Mouse (Mus musculus) heart, embryonic 15.5 days (tissue): ENCODE results near the gene Ccnd3. TPM values are rescaled to one million over a fixed set of nuclear protein-coding genes. Genes with fewer than 3 reads are reported as not detected.

Experiments
- ATAC-seq: fragments of 200-750 bp; cut with Nextera tagmentation; replicated peaks from 2 replicates; pipeline ENCODE4 v1.8.0; 2017; ENCODE audit warnings: low read depth, moderate TSS enrichment; ENCODE audit not compliant: insufficient number of reproducible peaks, insufficient read depth, low FRiP score
- H3K27ac ChIP-seq: fragments of 300-500 bp; sonication (generic); 2 replicates; pipeline ENCODE4 v1.5.1; 2015; ENCODE audit warnings: mild to moderate bottlenecking, inconsistent platforms
- H3K27me3 ChIP-seq: fragments of 300-500 bp; sonication (generic); 2 replicates; pipeline ENCODE4 v1.6.1; 2015; ENCODE audit warnings: inconsistent platforms
- H3K36me3 ChIP-seq: fragments of 300-500 bp; sonication (generic); 2 replicates; pipeline ENCODE4 v1.6.1; 2015; ENCODE audit warnings: mild to moderate bottlenecking, inconsistent platforms
- H3K4me1 ChIP-seq: fragments of 300-500 bp; sonication (generic); replicated peaks from 2 replicates; pipeline ENCODE4 v1.6.1; 2015; ENCODE audit warnings: inconsistent platforms
- H3K4me2 ChIP-seq: fragments of 300-500 bp; sonication (generic); 2 replicates; pipeline ENCODE4 v1.6.1; 2015; ENCODE audit warnings: inconsistent platforms, mild to moderate bottlenecking, moderate library complexity
- H3K4me3 ChIP-seq: fragments of 300-500 bp; sonication (generic); 2 replicates; pipeline ENCODE4 v1.5.1; 2015; ENCODE audit warnings: mild to moderate bottlenecking, inconsistent platforms
- H3K9ac ChIP-seq: fragments of 300-500 bp; sonication (generic); 2 replicates; pipeline ENCODE4 v1.6.1; 2015; ENCODE audit warnings: mild to moderate bottlenecking, inconsistent platforms
- H3K9me3 ChIP-seq: fragments of 300-500 bp; sonication (generic); replicated peaks from 2 replicates; pipeline ENCODE4 v1.6.1; 2016; ENCODE audit warnings: inconsistent platforms
- WGBS: fragments of 180-500 bp; shearing (Covaris S2); methylation state at CpG from one replicate; pipeline ENCODE4 v1.1.7; 2015; ENCODE audit warnings: mixed read lengths; 5-methylcytosine and 5-hydroxymethylcytosine counted together
- polyA plus RNA-seq: library from polyadenylated mRNA; unstranded; fragments of >200 nt; fragmentation: Nextera tagmentation; extraction: Ambion mirVana; gene quantifications from 2 replicates; pipeline ENCODE4 v1.2.1, GENCODE M21; 2015

The Ccnd3 gene
- polyA plus RNA-seq, 1 experiment from 2014 or later: 369 TPM

- WGBS: 93% methylated on average over 11 of the region's 11 CpGs
- Histone ChIP-seq H3K4me2 (no peak overlapping the region), H3K27ac (no peak overlapping the region), H3K27me3 (no peaks in the 10 kb centered on the region), H3K9ac (no peak overlapping the region), H3K9me3 (no peaks in the 10 kb centered on the region), H3K36me3 (peaks cover 77% of the 10 kb centered on the region), H3K4me3 (no peak overlapping the region), H3K4me1 (peaks cover 26% of the 10 kb centered on the region)
- no peak for ATAC-seq
Observed at GRCm38 (mm10) chr17:47602289-47602688, 97.4 kb downstream of the Ccnd3 start.

- H3K27ac ChIP-seq: no peak overlapping the region
- peaks cover 54% of the 10 kb centered on the region for H3K36me3 ChIP-seq
- H3K9ac ChIP-seq: no peak overlapping the region
- H3K4me2 ChIP-seq: no peak overlapping the region
- no peaks in the 10 kb centered on the region for H3K27me3 ChIP-seq
- 70% methylated on average over 5 of the region's 5 CpGs for WGBS
- H3K4me1 ChIP-seq: peaks cover 15% of the 10 kb centered on the region
- H3K4me3 ChIP-seq: no peak overlapping the region
- no peak for ATAC-seq
- no peaks in the 10 kb centered on the region for H3K9me3 ChIP-seq
Observed at GRCm38 (mm10) chr17:47606220-47606619, 101.4 kb downstream of the Ccnd3 start.

GRCm38 (mm10) chr17:47609182-47609581, 104.3 kb downstream of the Ccnd3 start:
- Histone ChIP-seq H3K27me3 (no peaks in the 10 kb centered on the region), H3K9me3 (no peaks in the 10 kb centered on the region), H3K4me1 (peaks cover 26% of the 10 kb centered on the region), H3K27ac (no peak overlapping the region), H3K4me2 (no peak overlapping the region), H3K4me3 (no peak overlapping the region), H3K36me3 (peaks cover 34% of the 10 kb centered on the region; the same call in 1 of the 2 replicates), H3K9ac (no peak overlapping the region)
- ATAC-seq: no peak
- 90% methylated on average over 4 of the region's 4 CpGs for WGBS

GRCm38 (mm10) chr17:47610849-47611660, 106.2 kb downstream of the Ccnd3 start, which contains the start of the genes Bysl, Med20 and Gm20517:
Bysl (minus strand) TSS chr17:47611492.
Med20 (plus strand) TSS chr17:47611582.
Gm20517 (plus strand) TSS chr17:47611589.
- Histone ChIP-seq H3K36me3 (peaks cover 28% of the 10 kb centered on the region; the same call in 1 of the 2 replicates), H3K27ac (peak within 1 kb of the TSS; percentile 75), H3K4me3 (peak within 1 kb of the TSS; percentile 74), H3K9me3 (no peaks in the 10 kb centered on the region), H3K27me3 (no peaks in the 10 kb centered on the region), H3K9ac (peak within 1 kb of the TSS; percentile 71), H3K4me1 (peaks cover 26% of the 10 kb centered on the region), H3K4me2 (peak within 1 kb of the TSS; percentile 87)
- ATAC-seq: peak; percentile 95
- under 1% methylated on average over 59 of the region's 59 CpGs for WGBS

- Histone ChIP-seq H3K9me3 (no peaks in the 10 kb centered on the region), H3K36me3 (peaks cover 25% of the 10 kb centered on the region; the same call in 1 of the 2 replicates), H3K27me3 (no peaks in the 10 kb centered on the region), H3K4me1 (peaks cover 26% of the 10 kb centered on the region), H3K4me3 (peak overlapping the region; percentile 74), H3K4me2 (peak overlapping the region; percentile 85), H3K27ac (peak overlapping the region; percentile 53), H3K9ac (peak overlapping the region; percentile 71)
- no peak for ATAC-seq
- WGBS: under 1% methylated on average over 13 of the region's 13 CpGs
Observed at GRCm38 (mm10) chr17:47611661-47611982, 106.8 kb downstream of the Ccnd3 start.

GRCm38 (mm10) chr17:47614018-47614417, 109.2 kb downstream of the Ccnd3 start:
- Histone ChIP-seq H3K36me3 (peaks cover 18% of the 10 kb centered on the region; the same call in 1 of the 2 replicates), H3K9ac (no peak overlapping the region), H3K4me3 (no peak overlapping the region), H3K27me3 (no peaks in the 10 kb centered on the region), H3K4me2 (no peak overlapping the region), H3K27ac (no peak overlapping the region), H3K4me1 (peaks cover 26% of the 10 kb centered on the region), H3K9me3 (no peaks in the 10 kb centered on the region)
- ATAC-seq: no peak
- 71% methylated on average over 1 of the region's 1 CpGs for WGBS

GRCm38 (mm10) chr17:47616119-47616518, 111.3 kb downstream of the Ccnd3 start:
- H3K27me3 ChIP-seq: no peaks in the 10 kb centered on the region
- H3K9me3 ChIP-seq: no peaks in the 10 kb centered on the region
- WGBS: 90% methylated on average over 8 of the region's 8 CpGs
- peaks cover 21% of the 10 kb centered on the region; the same call in 1 of the 2 replicates for H3K36me3 ChIP-seq
- no peak overlapping the region for H3K27ac ChIP-seq
- no peak overlapping the region for H3K9ac ChIP-seq
- H3K4me3 ChIP-seq: no peak overlapping the region
- H3K4me1 ChIP-seq: peaks cover 14% of the 10 kb centered on the region
- H3K4me2 ChIP-seq: no peak overlapping the region
- ATAC-seq: no peak

GRCm38 (mm10) chr17:47616652-47617051, 111.8 kb downstream of the Ccnd3 start:
- Histone ChIP-seq H3K36me3 (peaks cover 21% of the 10 kb centered on the region; the same call in 1 of the 2 replicates), H3K27me3 (no peaks in the 10 kb centered on the region), H3K4me2 (no peak overlapping the region), H3K4me1 (peaks cover 14% of the 10 kb centered on the region), H3K4me3 (no peak overlapping the region), H3K9me3 (no peaks in the 10 kb centered on the region), H3K9ac (no peak overlapping the region), H3K27ac (no peak overlapping the region)
- WGBS: 91% methylated on average over 4 of the region's 4 CpGs
- no peak for ATAC-seq

- H3K27me3 ChIP-seq: no peaks in the 10 kb centered on the region
- no peak overlapping the region for H3K4me3 ChIP-seq
- 84% methylated on average over 9 of the region's 9 CpGs for WGBS
- no peak overlapping the region for H3K9ac ChIP-seq
- H3K4me1 ChIP-seq: peaks cover 3% of the 10 kb centered on the region
- no peak overlapping the region for H3K27ac ChIP-seq
- H3K36me3 ChIP-seq: peaks cover 31% of the 10 kb centered on the region
- no peak for ATAC-seq
- H3K4me2 ChIP-seq: no peak overlapping the region
- H3K9me3 ChIP-seq: no peaks in the 10 kb centered on the region
Observed at GRCm38 (mm10) chr17:47617605-47618307, 112.9 kb downstream of the Ccnd3 start.

GRCm38 (mm10) chr17:47618556-47619311, 113.9 kb downstream of the Ccnd3 start:
- H3K36me3 ChIP-seq: peaks cover 40% of the 10 kb centered on the region
- ATAC-seq: no peak
- H3K4me1 ChIP-seq: no peaks in the 10 kb centered on the region
- H3K4me2 ChIP-seq: no peak overlapping the region
- no peak overlapping the region for H3K4me3 ChIP-seq
- H3K9me3 ChIP-seq: no peaks in the 10 kb centered on the region
- H3K27me3 ChIP-seq: no peaks in the 10 kb centered on the region
- no peak overlapping the region for H3K27ac ChIP-seq
- 83% methylated on average over 13 of the region's 13 CpGs for WGBS
- no peak overlapping the region for H3K9ac ChIP-seq
